Mouse (Mus musculus) ovary, adult 18-20 months (tissue): ENCODE data around the gene Gm16253.
"Not testable (repeated sequence)": the region's sequence is repeated elsewhere in the genome, so short reads cannot be mapped to it uniquely, and the experiment has no call there.

Experiments used
- DNase-seq: peaks from one replicate; pipeline ENCODE4 v3.0.0; 2022; ENCODE audit warnings: low spot score, mixed read lengths

Gm16253 gene

DNA sequence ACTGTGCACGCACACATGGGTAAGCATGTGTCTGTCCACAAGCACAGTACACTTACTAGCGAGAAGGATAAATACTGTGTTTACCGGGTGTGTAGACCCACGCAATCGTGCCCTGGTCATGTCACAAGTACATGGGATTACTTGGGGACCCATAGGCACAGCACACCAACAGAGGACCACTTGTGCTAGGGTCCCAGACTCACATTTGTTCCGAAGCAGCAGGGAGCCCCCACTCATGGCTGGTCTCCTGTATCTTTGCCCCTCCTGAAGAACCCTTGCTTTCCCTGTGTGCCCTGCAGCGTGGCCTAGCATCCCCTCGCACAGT, 22.2 kb downstream of the Gm16253 start:
- DNase-seq = no peak

DNA sequence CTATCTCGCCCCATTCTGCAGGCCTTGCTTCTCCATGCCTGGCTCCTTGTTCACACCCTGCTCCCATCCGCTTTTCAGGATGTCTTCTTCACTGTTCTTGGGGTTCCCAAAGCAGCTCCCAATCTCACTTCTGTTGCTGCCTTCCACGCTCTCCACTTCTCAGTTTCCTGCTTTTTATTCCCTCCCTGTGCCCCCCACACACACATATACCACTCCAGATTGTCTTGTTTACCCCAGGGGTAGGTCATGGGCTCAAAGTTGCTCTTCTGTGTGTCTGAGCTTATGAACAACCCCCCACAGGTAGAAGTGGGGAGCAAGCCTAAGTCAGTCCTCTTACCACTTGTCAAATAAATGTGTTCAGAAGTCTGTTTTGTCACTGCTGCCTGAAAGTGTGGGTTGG, 22.6 kb downstream of the Gm16253 start:
- DNase-seq = no peak

DNA sequence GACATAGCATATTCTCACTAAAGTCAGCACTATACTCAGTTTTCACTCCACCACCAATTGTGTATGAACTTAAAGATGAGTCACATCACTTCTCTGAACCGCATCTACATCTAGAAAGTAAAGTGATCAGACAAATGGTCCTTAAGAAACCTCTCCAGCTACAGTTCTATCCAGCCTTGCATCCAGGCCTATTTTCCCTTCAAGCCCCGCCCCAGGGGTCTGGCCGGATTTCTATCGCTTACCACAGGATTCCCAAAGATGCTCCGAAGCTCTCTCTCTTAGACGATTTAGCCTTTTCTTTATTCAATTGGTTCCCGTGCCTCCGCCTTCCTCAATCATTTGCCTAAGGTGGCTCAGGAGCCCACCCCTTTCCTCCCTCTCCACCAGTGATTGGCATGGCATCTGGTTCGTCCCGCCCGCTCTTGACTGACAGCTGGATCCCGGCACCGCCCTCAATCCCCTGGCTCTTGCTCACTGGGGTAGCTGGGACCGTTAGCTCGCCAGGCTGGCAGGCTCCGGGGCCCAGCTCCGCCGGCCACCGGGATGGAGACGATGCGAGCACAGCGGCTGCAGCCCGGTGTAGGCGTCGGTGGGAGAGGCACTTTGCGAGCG, 24.0 kb downstream of the Gm16253 start, which contains the start of gene Lix1l:
Gene Lix1l (plus strand): TSS at position 511 of the 612 bp plus-strand sequence.
- DNase-seq = peak; percentile 95

DNA sequence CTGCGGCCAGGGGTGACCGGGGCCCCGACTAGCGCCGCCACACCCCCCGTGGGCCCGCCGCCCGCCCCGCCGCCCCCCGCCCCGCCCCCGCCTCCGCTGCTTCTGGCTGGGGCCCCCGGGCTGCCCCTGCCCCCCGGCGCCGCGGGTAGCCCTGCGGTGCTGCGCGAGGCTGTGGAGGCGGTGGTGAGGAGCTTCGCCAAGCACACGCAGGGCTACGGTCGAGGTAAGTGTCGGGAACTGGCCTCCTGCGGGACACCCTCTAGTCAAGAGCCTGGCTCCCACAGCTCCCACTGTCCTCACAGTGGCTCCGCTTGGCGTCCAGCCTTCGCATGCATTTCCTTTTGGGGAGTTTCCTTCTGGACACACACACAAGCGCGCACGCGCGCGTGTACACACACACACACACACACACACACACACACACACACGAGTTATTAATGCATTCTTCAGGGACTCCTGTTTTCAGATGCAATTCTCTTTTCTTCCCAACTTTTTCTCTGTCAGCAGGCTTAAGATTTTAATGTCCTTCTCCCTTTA, 24.5 kb downstream of the Gm16253 start:
- peak; percentile 78 for DNase-seq

DNA sequence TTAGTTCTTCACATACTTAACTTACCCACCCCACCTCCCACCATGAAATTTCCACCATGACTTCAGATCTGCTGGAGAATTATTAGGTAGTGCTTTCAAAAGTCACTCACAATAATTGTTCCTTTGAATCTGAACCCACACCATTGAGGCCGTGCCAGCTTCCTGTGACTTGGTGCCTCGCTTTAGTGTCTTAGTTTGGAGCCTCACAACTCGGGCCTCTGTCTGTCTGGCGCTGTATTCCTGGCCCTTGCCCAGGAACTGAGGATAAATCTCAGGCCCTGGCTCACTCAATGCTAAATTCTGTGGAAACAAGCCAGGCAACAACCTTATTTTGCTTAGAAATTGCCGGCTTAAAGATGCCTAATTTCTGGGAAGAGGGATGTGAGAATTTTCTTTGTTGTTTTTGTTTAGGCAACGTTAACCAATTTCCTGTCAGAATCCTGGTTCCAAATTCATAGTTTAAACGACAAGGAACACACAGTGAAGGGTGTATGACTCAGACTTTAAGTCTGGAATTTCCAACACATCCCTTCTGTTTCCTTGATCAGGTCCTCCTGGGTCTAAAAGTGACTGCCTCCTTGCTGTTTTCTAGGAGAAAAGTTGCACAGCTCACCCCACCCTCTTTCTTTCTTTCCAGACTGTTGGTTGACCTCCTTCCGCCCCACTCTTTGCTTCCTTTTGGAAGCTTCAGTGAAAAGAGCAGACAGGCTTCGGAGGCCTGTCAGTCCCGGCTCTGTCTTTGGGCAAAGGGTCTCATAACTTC, 25.3 kb downstream of the Gm16253 start:
- peak; percentile 38 for DNase-seq

DNA sequence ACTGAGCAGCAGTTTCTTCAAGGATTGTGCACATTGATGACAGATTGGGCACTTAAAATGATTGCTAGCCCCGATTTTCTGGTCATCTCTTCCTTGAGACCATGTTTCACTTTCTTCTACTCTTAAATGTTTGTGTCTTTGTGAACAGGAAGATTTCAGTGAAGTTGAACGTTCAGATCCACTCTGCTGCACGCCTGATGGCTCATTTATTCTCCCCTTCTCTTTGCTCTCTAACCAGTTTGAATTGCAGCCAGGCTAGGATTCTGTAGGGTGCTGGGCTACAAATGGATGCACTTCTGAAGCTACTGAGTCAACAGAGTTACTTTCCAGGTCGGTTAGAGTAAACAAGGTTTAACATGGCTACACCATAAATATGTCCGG, 25.9 kb downstream of the Gm16253 start:
- DNase-seq = no peak

DNA sequence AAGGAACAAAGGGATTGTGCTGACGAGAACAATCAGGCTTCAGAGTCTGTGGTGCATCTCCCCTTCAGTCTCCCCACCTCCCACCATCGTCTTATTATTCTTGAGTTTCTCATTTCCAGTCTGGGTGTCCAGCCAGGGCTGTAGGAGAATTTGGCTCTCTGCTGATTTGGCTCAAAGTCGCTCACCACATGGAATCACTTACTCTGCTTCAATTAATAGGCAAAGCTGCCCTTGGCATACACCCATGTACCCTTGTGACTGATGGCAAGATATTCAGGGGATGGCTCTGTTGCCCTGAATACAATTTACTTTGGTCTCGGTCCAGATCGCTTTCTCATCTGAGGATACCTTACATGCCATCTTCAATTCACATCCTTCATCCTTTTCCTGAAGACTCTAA, 26.5 kb downstream of the Gm16253 start:
- peak; percentile 36 for DNase-seq

DNA sequence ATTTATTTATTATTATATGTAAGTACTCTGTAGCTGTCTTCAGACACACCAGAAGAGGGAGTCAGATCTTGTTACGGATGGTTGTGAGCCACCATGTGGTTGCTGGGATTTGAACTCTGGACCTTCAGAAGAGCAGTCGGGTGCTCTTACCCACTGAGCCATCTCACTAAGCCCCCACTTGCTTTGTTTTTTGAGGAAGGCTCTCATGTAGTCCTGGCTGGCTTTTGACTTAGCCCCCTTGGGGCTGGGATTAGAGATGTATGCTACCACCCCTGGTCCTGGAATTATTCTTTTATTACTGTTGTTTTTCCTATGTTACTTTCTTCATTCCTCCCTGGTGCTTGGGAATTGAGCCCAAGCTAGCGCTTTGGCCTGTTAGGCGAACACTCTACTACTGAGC, 29.2 kb downstream of the Gm16253 start:
- not testable (repeated sequence) for DNase-seq

DNA sequence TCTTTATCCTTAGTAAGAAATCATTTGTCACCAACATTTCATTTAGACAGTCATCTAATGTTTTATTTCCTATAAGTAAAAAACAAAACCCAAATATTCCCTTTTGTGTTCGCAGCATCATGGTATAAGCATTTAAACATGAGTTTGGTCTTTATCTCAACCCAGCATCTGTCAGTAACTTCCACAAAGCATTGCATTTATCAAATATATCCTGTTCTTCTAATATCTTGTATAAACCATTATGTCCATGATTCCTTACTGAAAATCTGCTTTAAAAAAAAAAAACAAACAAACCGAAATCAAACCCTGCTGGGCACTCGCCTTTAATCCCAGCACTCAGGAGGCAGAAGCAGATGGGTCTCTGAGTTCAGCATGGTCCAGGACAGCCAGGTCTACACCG, 29.8 kb downstream of the Gm16253 start:
- no peak for DNase-seq

DNA sequence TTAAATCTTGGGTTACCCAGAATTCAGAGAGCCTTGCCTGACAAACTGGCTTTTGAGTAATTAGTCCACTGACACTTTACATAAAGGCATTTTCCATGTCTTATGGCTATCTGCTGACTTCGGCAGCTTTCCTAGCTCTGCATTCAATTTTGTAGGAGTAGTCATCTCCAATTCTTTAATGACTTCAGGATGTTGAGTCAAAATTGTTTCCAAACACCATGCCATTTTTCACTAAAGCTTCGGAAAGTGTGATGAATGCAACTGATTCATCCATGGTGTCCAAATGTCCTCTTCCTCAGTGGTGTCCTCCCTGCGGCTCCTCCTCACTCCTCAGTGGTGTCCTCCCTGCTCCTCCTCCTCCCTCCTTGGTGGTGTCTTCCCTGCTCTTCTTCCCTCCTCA, 41.2 kb downstream of the Gm16253 start:
- DNase-seq = no peak

DNA sequence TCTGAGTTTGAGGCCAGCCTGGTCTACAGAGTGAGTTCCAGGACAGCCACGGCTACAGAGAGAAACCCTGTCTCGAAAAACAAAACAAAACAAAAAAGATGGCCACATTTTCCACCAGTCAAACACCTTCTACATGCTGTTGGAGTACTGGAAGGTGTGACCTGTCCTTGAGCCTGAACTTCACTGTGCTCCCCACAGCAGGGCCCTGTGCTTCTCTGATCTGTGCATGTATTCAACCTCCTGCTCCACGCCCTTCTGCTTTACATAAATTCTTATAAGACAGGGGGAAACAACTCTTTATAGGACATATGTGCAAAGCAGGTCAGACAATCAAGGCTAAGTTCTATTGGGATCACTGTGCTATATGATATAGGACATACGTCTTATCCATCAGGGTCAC, 46.4 kb downstream of the Gm16253 start:
- no peak for DNase-seq

DNA sequence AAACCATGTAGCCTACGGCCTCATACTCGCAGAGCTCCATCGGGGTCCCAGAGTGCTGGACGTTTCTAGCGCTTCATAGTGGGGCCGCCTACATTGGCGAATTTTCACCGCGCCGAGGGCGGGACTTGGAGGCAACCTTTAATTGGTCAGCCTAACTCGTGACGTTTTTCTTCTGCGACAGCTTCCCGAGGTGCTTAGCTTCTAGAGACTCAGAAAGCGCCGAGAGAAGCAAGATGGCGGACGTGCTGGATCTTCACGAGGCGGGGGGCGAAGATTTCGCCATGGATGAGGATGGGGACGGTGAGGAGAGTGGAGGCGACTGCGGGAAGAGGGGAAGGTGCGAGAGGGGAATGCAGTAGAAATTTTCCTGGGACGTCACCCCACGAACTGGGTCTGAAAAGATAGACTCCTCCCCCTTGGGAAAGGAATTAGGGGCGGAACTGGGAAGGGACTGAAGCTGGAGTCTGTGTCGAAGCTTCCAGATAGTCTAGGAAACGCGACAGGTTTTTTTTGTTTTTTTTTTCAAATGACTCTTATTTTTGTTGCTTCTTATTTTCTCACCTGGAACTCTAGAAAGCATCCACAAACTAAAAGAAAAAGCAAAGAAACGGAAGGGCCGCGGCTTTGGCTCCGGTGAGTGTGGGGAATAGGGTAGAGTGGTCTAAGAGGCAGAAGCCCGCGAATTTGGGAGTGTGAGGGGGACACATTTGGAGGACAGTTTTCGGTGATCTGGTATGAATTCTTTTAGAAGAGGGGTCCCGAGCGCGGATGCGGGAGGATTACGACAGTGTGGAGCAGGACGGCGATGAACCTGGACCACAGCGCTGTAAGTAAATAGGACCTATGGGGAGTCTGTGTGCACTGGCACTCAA, 53.2 kb downstream of the Gm16253 start, which contains the start of gene Rbm8a:
Gene Rbm8a (plus strand): TSS at position 205 of the 872 bp plus-strand sequence.
- peak; percentile 91 for DNase-seq
